Mouse (Mus musculus) CD4-positive helper T cell, adult 2 months (primary cell): ENCODE results near the gene Smc5.

Source experiments
- DNase-seq: peaks from one replicate; pipeline ENCODE4 v3.0.0-alpha.2; 2012; ENCODE audit warnings: low read depth, missing footprints, low spot score

The Smc5 gene

DNA sequence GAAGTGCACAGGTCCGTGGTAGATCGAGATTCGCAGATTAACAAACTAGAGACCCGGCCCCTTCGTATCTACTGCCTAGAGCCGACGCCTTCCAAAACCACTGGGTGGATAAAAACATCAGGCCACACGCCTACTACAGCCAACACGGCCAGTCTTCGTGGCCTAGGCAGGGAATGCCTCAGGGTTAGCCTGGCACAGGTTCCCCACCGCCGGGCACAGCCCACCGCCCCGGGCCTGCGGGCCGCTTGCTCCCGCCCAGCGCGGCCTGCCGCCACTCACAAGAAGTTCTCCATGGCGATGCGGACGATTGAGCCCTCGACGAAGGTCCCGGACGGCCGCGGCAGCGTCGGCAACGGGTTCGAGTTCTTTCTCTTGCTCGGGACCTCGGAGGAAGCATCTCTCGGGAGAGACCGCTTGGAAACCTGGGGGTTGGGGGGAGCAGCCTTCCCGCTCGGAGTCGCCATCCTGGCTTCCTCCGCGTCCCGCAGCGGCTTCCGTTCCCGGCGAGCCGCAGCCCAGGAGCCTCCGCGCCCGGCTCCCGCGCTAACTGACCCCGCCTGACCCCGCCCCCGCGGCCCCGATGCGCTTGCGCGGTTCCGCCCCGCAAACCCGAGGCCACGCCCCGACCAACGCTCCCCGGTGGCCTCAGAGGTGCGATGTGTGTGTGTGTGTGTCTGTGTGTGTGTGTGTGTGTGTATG, at the start of gene Smc5:
Gene Smc5, minus strand, starts transcription at position 543 of the 699 bp plus-strand sequence.
- peak; percentile 91 for DNase-seq

DNA sequence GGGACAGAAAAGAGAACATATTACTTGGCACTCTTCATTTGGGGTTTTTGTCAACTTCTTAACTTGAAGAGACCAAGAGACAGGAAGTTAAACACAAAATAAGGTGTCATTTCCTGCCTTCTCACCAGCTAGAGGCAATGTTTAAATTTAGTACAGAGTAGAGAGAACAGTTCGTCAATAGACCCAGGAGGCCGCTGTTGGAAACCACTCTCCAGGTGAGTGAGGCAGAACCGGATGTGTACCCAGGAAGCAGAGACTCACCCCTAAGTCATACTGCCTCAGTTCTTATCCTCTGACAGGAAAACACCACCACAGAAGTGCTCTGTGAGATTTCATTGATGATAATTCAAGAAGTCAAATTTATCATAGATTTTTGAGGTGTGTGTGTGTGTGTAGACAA, 49.4 kb upstream of the Smc5 start:
- peak; percentile 89 for DNase-seq

DNA sequence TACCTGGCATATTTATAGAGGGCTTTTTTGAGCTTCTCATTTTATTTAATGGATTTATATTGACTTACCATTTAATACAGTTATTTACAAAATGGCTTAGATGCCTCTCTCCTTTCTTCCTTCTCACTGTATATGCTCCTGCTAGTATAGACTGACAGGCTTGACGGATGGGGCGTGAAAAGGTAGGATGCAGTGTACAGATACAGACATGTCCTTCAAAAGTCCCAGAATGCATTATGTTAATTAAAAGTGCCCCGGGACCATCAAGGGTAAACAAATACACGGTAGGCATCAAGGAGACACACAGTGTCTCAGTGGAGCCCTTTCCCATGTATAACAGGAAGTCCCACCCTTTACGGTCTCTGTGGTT, 44.3 kb upstream of the Smc5 start:
- DNase-seq, result no peak

DNA sequence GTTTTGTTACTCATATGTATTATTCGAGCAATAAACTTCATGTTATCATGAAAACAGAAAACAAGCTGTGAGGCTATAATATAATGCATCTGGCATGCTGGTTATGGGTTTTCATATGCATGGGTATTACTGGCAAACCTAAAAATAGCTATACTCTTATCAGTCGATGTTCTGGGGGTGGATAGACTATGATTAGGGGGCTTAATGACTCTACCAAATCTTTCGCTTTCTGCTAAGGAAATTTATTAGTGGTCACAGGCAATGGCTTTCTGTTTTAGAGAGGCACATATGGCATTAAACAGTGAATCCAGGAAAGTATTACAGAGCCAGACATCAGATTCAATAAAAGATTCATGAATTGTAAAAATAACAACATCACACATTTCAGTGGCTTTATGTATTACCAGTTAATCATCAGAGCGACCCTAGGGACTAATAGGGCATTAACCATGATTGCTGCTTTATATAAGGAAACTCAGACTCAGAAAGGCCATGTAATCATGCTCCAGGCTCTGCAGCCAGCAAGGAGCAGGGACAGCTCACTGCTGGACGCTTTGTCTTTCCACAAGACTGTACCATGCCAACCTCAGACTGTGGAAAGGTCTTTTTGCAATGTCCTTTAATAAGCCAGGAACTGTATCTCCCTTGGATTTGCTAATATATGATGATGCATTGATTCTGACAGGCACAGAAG, 43.7 kb upstream of the Smc5 start:
- DNase-seq, result no peak

DNA sequence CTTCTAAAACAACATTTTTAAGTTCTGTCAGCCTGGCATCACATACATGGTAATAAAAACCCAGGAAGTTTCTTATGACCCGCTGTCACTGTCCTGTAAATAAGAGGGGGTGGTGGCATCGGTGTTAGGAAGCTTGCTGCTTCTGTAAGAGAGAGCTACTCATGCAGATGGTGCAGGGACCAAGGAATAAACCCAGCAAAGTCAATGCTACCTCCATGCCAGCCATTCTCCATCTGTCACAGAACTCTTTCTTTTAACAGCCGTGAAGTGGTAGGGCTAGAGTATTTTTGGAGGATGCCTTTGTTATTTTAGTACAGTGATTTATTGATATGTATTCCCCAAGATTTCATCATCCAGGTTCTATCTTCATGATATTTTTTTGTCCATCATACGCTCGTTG, 43.2 kb upstream of the Smc5 start:
- DNase-seq, result no peak

DNA sequence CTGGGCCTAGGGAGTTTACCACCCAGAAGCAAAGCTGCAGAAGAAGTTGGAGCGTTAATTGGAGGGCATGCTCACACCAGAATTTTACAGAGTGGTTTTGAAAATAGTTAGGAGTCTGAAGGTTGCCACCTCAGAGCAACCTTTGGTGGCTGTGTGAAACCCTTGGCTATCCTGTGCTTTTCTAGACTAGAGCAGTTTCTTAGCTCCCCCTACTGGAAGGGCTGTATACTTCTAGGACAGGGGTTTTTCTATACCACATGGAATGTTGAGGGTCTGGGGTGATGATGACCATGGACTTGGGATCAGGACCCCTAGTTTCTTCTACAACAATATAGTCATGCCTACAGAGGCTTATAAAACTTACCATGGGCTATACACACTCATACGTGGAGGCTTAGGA, 36.3 kb upstream of the Smc5 start:
- DNase-seq, result no peak

DNA sequence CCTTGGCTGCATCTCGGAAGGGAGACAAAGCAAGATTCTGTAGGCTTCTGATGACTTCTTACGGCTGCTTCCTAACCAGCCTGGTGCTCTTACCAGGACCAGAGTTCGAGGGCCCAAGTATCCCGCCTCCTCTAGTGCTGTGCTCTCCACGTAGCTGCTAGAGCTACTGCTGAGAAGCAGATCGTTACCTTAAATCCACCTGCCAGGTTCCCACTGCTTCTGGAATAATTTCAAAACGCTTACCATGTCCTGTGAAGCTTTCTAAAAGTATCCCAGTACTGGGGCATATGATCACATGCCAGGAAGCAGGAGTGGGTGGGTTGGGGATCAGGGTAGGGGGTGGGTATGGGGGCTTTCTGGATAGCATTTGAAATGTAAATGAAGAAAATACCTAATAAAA, 33.0 kb upstream of the Smc5 start:
- DNase-seq, result no peak

DNA sequence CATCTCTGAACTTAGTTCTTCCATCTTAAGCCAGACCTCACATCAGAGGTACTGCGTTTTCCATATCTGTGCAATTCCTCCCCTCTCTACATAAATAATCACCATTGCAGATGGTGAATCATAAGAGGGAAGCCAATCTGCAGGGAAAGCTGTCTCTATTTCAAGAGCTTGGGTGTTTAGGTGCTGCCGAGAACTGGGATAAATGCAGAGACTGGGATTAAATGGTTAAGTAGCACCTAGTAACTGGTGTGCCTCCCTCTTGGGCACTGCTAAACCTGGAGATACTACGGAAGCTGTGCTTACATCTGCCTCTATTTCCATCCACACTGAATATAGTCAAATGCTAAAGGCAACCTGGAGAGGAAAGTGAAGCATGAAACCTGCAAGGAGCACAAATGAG, 26.3 kb upstream of the Smc5 start:
- DNase-seq, result no peak

DNA sequence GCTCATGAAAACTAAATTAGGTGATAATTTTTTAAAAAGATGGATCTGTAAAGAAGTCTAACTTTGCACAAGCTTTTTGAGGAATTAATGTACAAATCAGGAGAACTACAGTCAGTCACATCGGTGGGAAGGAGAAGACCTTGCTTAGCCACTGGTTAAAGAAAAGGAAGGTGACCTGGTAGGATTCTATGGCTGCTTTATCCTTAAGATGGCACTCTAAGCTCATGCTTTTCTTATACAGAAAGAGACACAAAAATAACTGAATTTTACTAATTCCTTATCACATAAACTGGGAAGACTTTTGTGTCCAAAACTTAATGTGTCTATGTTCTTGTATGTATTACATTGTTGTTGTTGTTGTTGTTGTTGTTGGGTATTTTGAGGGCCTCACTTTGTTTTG, 25.2 kb upstream of the Smc5 start:
- no peak for DNase-seq

DNA sequence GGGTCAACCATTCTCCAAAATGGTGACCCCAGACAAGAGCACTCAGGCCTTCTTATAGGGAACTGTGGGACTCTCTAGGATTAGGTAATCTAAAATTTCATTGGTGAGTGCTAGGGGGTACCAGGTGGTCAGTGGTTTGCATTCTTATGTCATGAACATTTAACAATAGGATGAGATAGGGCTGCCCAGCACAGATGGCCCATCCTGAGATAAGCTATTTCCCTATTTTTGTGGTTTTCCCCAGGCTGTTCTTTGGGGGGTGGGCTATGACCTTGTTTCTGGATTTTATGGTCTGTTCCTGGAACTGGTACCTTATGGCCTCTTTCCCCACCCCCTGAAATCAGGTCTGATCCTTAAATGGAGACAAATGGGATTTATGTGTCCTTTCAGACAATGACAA, 23.5 kb upstream of the Smc5 start:
- DNase-seq, result no peak

DNA sequence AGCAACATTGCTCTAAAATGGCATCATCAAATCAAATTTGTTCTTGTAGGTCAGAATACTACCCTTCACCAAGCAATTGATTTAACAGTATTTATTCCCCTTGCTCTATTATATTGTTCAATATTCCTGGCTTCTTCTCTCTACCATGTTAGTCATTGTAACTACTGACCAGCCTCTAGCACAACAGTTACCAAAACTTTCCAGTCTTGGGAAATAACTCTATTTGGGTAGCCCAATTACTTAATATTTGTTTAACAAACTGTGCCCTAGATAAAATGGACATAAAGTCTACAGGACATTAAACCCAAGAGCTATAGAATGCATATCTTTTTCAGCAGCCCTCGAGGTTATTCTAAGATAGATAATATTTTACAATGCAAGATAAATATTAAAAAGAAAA, 15.6 kb upstream of the Smc5 start:
- no peak for DNase-seq

DNA sequence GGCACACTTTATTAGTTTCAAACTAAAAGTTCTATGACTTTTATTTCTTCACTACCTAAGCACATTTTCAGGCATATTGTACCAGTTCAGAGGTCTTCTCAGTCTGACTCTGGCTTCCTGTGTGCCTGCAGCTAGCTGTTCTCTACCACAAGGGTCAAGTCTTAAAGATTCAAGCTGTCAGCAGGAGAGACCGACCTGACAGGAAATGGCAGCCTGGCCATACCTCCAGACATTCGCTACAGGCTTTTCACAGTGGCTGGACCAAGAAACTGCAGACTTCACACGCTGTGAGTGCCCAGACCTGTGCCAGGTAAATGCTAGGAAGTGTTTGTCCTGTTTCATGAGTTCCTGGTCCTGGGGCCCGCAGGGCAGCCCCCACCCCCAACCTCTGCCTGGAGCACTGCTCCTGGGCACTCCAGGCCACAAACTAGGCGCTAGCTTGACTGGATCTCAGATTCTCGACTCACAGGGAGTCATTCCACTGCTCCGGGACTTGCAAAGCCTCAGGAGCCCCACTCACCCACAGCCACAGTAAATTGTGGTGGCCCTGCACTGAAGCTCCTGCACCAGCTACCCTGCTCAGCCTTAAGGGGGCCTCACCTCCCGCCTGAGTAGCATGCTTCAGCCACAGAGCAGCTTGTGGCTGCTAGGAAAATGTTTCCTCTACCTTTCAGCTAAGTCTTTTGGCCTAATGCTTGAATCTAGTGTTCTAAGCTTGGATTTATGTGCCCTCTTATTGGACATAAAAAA, 8.4 kb upstream of the Smc5 start:
- no peak for DNase-seq

DNA sequence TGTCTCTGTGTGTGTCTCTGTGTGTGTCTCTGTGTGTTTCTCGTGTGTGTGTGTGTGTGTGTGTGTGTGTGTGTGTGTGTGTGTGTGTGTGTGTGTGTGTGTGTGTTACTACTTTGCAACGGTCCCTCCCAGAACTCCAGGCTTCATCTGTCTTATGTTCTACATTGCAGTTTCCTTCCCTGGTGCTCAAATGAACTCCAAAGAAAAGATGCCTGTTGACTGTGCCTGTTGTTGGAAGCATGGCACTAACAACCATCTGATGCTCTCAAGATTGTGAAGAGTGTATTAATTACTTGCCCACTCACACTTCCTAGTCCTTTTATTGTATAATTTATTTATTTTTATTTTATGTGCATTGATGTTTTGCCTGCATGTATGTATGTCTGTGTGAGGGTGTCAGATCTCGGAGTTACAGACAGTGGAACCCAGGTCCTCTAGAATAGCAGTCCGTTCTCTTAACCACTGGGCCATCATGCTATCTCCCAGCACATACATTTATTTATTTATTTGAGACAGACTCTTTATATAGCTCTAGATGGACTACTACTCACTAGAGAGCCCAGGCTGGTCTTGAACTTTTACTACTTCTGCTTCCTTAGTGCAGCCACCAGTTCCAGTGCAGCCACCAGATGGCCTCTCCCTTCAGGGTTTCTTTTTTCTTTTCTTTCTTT, 492 bp upstream of the Smc5 start:
- DNase-seq, result no peak

DNA sequence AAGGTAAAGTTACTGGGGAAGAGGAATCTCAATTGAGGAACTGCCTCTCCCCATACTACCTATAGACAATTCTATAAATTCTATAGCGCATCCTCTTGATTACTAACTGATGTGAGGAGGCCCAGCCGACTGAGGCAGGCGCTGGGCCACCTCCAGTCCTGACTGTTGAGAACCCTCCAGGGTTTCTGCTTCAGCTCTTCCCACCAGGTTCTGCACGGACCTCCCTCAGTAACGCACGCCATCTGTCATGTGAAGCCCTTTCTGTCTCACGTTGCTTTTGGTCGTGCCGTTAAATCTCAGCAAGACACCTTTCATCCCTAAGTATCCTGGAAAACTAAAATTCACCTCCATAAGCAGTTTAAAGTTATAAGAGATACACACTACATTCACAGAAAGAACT, 16.9 kb downstream of the Smc5 start:
- DNase-seq, result no peak

DNA sequence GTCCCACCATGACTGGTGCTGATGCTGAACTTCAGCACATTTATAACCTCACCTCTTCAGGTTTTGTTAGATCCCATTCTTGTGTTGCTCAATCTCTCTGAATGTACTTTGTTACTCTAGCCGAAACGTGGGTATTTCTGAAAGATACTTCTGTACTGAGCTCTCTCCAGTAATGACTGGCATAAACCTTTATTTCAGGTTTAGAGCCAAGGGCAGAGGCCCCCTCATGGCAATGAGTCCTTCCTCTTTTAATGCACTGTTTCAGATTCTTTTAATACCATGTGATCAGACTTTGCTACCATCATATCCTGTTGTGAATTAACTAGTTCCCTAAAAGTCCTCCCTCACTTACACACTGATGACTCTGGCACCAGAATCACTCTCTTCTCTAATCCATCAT, 27.2 kb downstream of the Smc5 start:
- no peak for DNase-seq

DNA sequence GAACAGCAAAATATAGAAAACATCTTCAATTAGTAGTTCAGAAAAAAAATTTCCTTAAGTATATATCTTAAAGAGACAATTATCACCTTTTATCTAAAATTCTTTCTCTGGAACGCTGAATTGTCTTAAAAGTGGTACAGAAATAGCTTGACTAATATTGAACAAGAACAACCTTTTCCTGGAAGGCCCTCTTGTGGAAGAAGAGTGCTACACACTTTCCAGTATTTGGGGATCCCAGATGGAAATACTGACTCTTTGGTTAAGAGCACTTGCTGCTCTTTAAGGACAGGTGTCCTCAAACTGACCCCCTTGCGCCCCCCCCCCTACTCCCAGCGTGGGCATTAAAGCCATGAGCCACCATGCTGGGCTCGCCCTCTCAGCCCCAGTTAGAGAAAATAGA, 48.6 kb downstream of the Smc5 start:
- DNase-seq, result no peak

DNA sequence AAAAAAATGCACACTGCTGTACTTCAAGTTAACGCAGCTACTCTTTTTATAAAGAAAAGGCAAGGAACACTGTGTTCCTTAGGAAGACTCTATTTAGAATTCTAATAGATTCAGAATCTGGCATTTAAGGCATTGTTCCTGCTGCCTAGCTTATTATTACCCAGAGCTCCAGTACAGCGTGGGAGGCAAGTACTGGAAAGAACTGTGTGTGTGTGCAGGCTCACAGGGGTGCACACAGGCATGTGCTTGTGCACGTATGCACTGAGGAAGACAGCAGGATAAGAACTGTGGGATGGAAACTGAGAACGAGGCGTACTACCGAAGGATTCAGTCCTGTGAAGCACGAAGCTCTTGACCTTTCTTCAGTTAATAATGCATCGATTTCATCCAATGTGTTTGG, 59.4 kb downstream of the Smc5 start:
- DNase-seq, result no peak

DNA sequence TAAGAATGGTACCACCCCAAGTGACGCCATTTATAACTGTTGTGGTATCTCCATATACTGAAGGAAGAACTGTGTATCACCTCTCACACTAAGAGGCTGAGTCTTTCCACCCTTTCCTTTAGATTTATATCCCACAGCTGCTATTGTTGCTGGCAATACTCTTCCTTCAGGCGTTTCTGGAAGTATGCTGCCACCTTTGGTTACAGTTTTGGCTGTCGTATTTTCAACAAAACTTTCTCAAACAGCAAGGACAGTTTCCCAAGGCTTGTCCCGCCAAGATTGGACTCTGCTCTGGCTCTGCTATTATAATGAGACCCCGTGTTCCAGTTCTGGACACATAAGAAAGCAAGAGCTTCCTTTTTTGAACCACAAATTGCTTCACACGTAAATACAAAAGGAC, 62.4 kb downstream of the Smc5 start:
- DNase-seq, result no peak

DNA sequence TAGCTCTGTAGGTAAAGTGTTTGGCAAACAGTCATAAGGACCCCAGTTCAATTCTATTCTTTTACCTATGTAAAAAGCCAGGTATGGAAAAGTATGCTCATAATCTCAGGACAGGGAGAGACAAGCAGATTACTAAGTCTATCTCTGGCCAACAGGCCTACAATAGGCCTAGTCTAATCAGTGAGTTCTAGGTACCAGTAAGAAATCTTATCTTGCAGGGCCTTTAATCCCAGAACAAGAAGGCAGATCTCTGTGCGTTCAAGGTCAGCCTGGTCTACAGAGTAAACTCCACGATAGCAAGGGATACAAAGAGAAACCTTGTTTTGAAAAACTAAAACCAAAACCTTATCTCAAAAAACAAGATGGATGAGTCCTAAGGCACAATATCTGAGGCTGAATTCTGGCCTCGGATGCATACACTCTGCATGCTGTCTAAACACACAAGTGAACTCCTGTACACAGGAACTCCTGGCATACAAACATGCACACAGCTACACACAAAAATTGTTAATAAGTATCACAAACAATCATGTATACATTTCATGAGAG, 70.1 kb downstream of the Smc5 start:
- no peak for DNase-seq

DNA sequence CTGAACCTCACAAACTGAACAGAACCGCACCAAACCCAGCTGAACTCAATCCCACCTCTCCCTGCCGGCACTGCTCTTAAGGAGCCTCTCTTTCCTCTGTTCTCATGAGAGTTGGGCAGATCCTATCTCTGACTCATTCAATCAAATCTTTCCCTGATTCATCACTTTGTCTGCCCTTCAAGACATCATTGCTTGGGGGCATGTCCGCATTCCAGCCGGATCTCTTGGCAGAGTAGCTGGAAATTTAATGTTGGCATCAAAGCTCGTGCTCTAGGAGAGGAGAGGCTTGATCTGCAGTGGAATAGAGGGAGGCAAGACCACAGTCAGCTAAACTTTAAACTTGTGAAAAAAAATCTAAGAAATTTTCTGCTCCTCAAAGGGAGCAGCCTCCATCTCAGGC, 71.6 kb downstream of the Smc5 start:
- DNase-seq, result no peak

DNA sequence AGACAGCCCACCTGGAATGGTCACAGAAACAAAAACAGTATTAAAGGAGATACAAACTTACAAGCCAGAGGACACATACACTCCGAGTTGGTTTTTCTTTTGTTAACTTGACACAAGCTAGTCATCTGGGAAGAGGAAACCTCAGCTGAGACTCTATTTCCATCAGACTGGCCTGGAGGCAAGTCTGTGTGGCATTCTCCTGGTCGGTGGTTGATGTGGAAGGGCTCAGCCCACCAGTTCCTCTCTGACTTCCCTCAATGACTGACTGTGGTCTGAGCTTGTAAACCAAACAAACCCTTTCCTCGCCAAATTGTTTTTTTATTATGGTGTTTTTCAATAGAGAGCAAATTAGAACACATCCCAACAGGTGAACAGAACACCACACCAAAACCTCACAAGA, 80.6 kb downstream of the Smc5 start:
- DNase-seq, result no peak

DNA sequence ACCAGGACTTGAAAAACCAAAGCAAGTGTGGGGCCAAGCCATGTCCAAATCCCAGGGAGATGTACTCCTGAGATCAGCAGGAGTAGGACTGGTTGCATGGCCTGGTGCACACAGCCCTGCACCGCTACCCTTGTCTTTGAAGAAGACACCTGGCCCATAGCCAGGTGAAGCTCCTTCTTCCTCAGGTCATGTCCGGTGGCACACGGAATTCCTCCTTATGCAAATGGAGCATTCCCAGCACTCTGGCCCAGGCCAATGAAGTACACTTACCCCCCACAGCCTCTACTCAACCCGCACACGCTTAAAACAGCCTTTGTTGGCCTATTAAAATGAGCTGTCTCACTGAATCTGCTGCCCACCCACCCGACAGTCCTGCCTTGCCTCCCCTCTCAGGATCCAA, 82.2 kb downstream of the Smc5 start:
- DNase-seq, result no peak
